Mouse (Mus musculus) ovary, postnatal 14 days (tissue): Measurements from ENCODE around the gene Ttc23.
A peak's percentile ranks its signal among the peaks of the same experiment; 100 is the strongest.

Source experiments
- DNase-seq: peaks from one replicate; pipeline ENCODE4 v3.0.0; 2022; ENCODE audit warnings: low spot score

Gene Ttc23

GRCm38 (mm10) chr7:67647277-67647676 is at the start of gene Ttc23:
Gene Ttc23, plus strand, starts transcription at chr7:67647410.
- no peak for DNase-seq

DNA sequence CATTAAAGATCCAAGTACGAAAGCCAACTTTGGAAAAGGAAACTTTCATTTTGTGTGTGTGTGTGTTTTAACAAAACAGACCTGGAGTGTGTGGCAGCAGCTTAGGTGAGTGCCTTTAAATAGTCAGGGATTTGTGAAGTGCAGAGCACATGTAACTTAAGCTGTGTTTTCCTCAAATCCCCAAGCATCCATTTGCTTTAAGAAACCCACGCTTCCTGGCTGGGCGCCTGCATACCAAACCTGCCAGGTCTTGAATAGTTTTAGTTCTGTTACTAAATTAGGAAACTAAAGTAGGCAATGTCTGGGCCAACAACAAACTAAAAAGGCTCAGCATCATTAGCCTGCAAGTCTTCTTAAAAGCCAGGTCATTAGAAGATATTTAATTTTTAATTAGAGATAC is 49.2 kb upstream of the Ttc23 start:
- no peak for DNase-seq

GRCm38 (mm10) chr7:67605114-67605513 is 42.1 kb upstream of the Ttc23 start:
- DNase-seq: no peak

- DNase-seq: no peak
Observed at GRCm38 (mm10) chr7:67606250-67606649, 41.0 kb upstream of the Ttc23 start.

DNA sequence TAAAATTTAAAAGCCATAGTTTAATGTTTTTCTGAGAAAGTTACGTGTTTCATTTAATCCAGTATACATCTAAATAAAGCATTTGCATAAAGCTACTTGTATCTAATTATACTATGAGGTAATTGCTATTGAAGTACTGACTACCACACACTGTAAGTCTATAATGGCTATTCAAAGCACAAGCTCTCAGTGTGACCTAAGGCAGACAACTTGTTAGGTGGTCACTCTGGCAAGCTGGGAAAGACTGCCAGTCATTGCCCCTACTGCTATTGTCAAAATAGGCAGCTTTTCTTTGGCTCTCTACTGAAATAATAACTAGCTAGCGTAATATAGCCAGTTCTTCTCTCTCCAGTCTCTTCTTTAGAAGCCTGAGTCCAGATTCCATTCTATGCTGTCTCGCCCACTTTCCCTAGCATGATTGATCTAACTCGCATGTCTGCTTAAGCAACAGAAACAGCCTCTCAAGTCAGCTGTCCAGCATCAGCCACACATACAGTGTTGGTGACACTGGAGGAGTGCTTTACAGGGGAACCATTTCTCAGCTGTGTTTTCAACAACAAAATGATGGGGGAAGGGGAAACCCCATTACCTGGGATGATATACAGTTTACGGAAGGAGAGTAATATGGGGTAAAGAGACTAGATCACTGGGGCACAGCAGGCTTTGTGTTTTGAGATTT is 39.4 kb upstream of the Ttc23 start:
- no peak for DNase-seq

- DNase-seq: no peak
Observed at GRCm38 (mm10) chr7:67608348-67609024, 38.7 kb upstream of the Ttc23 start.

DNA sequence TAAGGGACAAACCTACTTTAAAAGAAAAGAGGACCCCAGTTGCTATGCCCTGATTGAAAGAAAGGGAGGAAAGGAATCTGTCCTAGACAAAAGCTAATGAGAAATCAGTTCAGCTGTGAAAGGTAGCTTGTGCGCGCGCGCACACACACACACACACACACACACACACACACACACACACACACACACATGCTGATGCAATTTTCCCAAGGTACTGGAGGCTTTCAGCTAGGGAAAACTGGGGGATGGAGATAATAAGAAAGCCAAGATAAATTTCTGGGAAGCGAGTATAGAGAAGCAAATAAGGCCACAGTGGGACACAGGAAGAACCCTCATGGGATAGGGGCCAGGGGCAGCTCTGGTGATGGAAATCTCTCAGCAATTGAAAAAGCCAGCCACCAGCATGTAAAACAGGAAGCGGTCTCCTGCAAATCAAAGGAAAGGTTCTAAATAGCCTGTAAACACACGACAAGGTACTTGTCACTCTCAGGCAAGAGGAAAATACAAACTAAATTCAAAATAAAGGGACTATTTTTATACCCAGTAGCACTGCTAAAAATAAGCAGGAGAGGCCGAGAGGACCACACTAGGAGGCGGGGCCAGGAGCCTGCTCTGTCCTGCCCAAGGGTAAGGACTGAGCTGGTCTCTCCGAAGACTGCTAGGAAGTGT is 33.3 kb upstream of the Ttc23 start:
- DNase-seq: no peak

GRCm38 (mm10) chr7:67614464-67614861 is 32.7 kb upstream of the Ttc23 start:
- DNase-seq: no peak

GRCm38 (mm10) chr7:67616890-67617289 is 30.3 kb upstream of the Ttc23 start:
- no peak for DNase-seq

DNA sequence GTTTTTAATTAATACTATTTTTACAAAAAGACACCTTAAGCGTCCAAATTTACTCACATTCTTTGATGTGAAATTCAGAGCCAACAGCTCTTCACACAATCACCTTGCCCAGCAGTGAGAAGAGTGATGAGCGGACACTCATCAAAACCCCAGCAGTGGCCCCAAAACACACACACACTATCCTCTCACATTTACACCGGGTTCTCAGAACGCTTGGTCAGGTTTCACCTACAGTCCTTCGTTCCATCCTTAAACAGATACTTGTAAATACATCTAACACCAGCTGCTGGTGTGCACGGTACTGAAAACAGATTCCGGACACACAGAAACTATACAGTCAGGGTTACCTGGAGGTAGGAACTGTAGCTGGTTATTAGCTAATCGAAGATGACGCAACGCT is 29.6 kb upstream of the Ttc23 start:
- DNase-seq: no peak

- no peak for DNase-seq
Observed at GRCm38 (mm10) chr7:67618316-67618715, 28.9 kb upstream of the Ttc23 start.

DNA sequence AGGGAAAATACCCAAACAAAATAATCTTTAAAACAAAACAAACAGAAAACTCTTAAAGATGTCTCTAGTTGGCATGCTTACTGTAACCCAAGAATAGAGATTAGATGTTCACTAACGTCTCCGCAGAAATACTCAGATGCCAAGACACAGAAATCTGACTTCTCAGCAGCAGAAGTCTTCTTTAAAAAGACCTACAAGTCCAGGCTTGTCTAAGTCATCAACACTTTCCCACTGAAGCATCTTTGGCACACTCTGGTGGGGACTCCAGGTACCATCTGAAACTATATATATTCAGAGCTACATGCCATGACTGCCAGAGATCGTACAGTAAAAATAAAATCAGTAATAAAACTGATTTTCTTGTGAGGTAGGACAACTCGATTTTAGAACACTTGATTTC is 27.4 kb upstream of the Ttc23 start:
- no peak for DNase-seq

GRCm38 (mm10) chr7:67622151-67622550 is 25.1 kb upstream of the Ttc23 start:
- DNase-seq: no peak

- DNase-seq: no peak
Observed at GRCm38 (mm10) chr7:67626671-67627070, 20.5 kb upstream of the Ttc23 start.

DNA sequence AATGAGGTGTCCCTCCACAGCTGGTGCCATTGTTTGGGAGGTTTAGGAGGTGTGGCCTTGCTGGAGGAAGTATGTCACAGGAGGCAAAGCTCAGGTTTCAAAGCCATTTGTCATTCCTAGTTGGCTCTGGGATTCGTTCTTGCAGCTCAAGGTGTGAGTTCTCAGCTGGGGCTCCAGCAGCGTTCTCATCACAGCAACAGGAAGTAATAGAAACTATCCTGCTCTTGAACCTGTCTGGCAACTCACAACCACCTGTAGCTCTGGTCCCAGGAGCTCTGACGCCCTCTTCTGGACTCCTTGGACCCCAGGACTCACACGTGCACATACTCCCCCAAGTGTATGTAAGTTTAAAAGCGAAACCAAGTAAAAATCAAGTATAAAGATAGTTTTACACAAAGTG is 17.5 kb upstream of the Ttc23 start:
- DNase-seq: no peak

GRCm38 (mm10) chr7:67630817-67631216 is 16.4 kb upstream of the Ttc23 start:
- DNase-seq: peak; percentile 62

DNA sequence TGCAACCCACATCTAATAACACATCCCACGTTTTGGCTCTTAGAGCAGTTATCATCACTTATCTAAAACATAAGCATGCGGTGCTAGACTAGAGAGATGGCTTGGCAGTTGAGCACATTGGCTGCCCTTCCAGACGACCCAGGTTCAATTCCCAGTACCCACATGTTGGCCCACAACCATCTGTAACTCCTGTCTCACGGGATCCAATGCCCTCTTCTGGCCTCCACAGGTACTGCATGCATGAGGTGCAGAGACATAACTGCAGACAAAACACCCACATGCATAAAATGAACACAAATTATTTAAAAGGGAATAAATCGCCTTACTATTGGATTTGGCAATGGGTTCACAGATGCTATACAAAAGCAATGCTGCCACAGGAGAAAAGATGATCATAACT is 14.8 kb upstream of the Ttc23 start:
- no peak for DNase-seq

DNA sequence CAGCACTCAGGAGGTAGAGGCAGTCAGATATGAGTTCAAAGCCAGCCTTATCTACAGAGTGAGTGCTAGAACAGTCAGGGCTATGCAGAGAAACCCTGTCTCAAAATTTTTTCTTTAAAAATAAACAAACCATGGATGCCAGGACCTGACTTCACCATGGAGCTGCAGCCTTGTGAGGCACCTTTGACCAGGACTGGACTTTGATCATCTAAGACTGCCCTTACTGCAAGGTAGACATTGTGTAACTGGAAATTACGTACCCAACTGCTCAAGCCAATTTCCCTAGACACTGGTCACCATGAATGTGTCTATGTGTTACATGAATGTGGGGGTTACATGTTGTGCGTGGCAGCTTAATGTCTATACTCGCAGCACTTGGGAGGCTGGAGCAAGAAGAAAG is 13.0 kb upstream of the Ttc23 start:
- DNase-seq: no peak

DNA sequence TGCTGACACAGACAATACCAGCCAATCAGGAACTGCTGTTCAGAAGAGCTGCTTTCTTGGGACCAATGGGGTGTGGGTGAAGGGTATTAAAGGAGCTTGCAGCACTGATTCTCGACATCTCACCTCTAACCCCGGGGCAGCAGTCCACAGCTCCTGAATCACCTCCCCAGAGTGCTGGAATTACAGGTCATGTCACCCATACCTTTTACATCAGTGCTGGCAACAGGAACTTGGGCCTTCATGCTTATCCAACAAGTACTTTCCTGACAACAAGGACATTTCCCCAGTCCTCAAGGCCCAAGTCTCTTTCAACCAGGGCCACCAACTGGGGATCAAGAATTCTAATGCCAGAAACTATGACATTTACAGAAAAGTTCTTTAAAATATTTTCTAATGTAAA is 11.0 kb upstream of the Ttc23 start:
- DNase-seq: no peak

- no peak for DNase-seq
Observed at GRCm38 (mm10) chr7:67639006-67639405, 8.2 kb upstream of the Ttc23 start.

DNA sequence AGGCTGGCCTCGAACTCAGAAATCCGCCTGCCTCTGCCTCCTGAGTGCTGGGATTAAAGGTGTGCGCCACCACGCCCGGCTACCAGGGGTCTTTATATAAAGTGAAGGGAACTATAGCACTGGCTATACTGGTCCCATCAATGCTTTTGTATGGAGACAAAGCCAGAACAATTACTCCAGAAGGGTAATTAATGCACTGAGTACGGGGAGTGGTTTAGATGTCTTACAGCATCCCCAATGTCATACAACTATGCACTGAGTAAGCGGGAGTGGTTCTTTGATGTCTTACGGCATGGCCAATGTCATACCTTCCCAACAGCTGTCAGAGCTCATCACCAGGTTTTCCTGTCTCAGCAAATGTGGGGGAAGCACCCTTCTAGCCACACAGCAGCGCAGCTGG is 4.3 kb upstream of the Ttc23 start:
- DNase-seq: no peak

DNA sequence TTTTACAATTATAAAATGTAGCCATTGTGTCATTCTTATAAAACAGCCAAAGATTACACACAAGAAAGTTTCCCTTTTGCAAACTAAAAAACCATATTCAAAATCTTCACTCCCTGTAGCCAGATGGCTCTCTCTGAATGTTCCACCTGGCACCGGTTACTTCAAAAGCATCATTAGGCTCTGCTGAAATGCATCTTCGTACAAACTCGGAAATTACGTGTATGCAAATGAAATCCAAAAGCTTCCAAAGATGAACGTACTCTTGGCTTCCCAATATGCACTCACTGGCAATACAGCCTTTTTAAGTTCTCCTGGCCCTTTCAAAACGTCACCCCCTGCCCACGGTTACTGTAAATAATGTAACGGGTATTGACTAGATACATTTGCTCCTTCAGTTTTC is 2.9 kb upstream of the Ttc23 start:
- no peak for DNase-seq
